Mouse (Mus musculus) stomach, embryonic 14.5 days (tissue): Measurements from ENCODE around the gene Lars2. TPM values are rescaled to one million over a fixed set of nuclear protein-coding genes. Genes with fewer than 3 reads are reported as not detected.

Experiments used
- ATAC-seq: fragments of 200-750 bp; cut with Nextera tagmentation; 2 replicates; pipeline ENCODE4 v1.8.0; 2017; ENCODE audit warnings: low read depth, moderate TSS enrichment; ENCODE audit not compliant: insufficient number of reproducible peaks, insufficient read depth, low FRiP score
- H3K27ac ChIP-seq: fragments of 300-500 bp; sonication (generic); 2 replicates; pipeline ENCODE4 v1.5.1; 2014; ENCODE audit warnings: mild to moderate bottlenecking, low read length, moderate library complexity, mixed read lengths
- H3K27me3 ChIP-seq: fragments of 300-500 bp; sonication (generic); 2 replicates; pipeline ENCODE4 v1.6.1; 2014; ENCODE audit warnings: low read length, control low read depth, mixed read lengths; ENCODE audit not compliant: control insufficient read depth, insufficient read depth
- H3K36me3 ChIP-seq: fragments of 300-500 bp; sonication (generic); 2 replicates; pipeline ENCODE4 v1.6.1; 2014; ENCODE audit warnings: mild to moderate bottlenecking, control low read depth, low read length, moderate library complexity, mixed read lengths; ENCODE audit not compliant: control insufficient read depth, insufficient read depth
- H3K4me1 ChIP-seq: fragments of 300-500 bp; sonication (generic); 2 replicates; pipeline ENCODE4 v1.6.1; 2014; ENCODE audit warnings: low read length, control low read depth, mixed read lengths; ENCODE audit not compliant: control insufficient read depth, insufficient read depth
- H3K4me2 ChIP-seq: fragments of 300-500 bp; sonication (generic); replicated peaks from 2 replicates; pipeline ENCODE4 v1.6.1; 2014; ENCODE audit warnings: low read depth, low read length, control low read depth
- H3K4me3 ChIP-seq: fragments of 300-500 bp; sonication (generic); 2 replicates; pipeline ENCODE4 v1.5.1; 2014; ENCODE audit warnings: low read depth, low read length, control low read depth
- H3K9ac ChIP-seq: fragments of 300-500 bp; sonication (generic); replicated peaks from 2 replicates; pipeline ENCODE4 v1.6.1; 2014; ENCODE audit warnings: low read depth, mild to moderate bottlenecking, control low read depth, low read length, moderate library complexity, mixed read lengths
- H3K9me3 ChIP-seq: fragments of 300-500 bp; sonication (generic); 2 replicates; pipeline ENCODE4 v1.6.1; 2016; ENCODE audit warnings: low read depth, low read length, control low read depth; ENCODE audit not compliant: control insufficient read depth
- WGBS: fragments of 180-500 bp; shearing (Covaris S2); extraction: QIAGEN DNeasy Blood & Tissue Kit; methylation state at CpG from one replicate; pipeline ENCODE4 v1.1.7; 2014; 5-methylcytosine and 5-hydroxymethylcytosine counted together
- polyA plus RNA-seq: library from polyadenylated mRNA; unstranded; fragments of >200 nt; fragmentation: Nextera tagmentation; extraction: Ambion mirVana; gene quantifications from 2 replicates; pipeline ENCODE4 v1.2.1, GENCODE M21; 2014

Lars2 gene
- polyA plus RNA-seq, 1 experiment from 2014 or later: 1,882 TPM

GRCm38 (mm10) chr9:123475569-123475968, 108.8 kb downstream of the Lars2 start:
- Histone ChIP-seq H3K4me1 (peaks cover 13% of the 10 kb centered on the region), H3K4me2 (no peak overlapping the region), H3K9me3 (no peaks in the 10 kb centered on the region), H3K9ac (no peak overlapping the region), H3K27ac (no peak overlapping the region), H3K36me3 (no peaks in the 10 kb centered on the region), H3K27me3 (no peaks in the 10 kb centered on the region), H3K4me3 (no peak overlapping the region)
- no peak for ATAC-seq
- 87% methylated on average over 1 of the region's 1 CpGs for WGBS

- Histone ChIP-seq H3K36me3 (peaks cover 12% of the 10 kb centered on the region; the same call in 1 of the 2 replicates), H3K27me3 (no peaks in the 10 kb centered on the region), H3K27ac (0 out of 2 replicates have a peak overlapping the region, but pooled peaks have one; percentile 33), H3K4me1 (peaks cover 36% of the 10 kb centered on the region), H3K4me3 (peak overlapping the region; percentile 68), H3K9ac (no peak overlapping the region), H3K9me3 (no peaks in the 10 kb centered on the region), H3K4me2 (peak overlapping the region; percentile 67)
- WGBS: under 1% methylated on average over 28 of the region's 29 CpGs
- peak; percentile 59 for ATAC-seq
Observed at GRCm38 (mm10) chr9:123478031-123478585, 111.4 kb downstream of the Lars2 start.

DNA sequence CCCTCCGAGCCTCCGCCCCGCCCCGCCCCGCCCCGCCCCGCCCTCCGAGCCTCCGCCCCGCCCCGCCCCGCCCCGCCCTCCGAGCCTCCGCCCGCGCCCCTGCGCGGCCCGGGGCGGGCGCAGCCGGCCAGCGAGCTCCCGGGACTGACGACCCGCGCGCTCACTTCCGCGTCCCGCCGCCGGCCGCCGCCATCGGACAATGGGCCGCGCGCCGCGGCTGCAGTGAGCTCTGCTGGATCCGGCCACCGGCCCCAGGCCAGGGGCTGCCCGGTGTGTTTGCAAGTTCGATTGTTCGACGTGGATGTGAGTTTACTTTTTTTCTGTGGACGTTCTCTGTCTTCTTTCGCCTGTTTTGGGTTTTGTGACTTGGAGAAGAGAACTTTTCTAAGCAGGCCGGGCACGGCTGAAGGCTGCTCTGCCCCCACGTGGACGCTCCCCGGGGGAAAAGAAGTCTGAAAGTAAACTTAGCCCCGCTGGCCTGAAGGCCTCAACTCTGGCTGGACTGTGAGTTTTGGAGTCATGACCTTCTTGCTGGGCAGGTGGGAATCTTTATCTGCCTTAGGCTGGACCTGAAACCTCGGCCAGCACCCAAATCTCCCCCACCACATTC, 112.0 kb downstream of the Lars2 start, which contains the start of gene Limd1:
Limd1 (plus strand) TSS at position 121 of the 610 bp plus-strand sequence.
- Histone ChIP-seq H3K4me3 (peak within 1 kb of the TSS; percentile 68), H3K4me2 (peak within 1 kb of the TSS; percentile 98), H3K36me3 (peaks cover 12% of the 10 kb centered on the region), H3K27me3 (no peaks in the 10 kb centered on the region), H3K4me1 (peaks cover 40% of the 10 kb centered on the region), H3K9me3 (no peaks in the 10 kb centered on the region), H3K27ac (peak within 1 kb of the TSS; percentile 80), H3K9ac (peak within 1 kb of the TSS; percentile 65)
- peak; percentile 87 for ATAC-seq
- WGBS: under 1% methylated on average over 43 of the region's 57 CpGs

DNA sequence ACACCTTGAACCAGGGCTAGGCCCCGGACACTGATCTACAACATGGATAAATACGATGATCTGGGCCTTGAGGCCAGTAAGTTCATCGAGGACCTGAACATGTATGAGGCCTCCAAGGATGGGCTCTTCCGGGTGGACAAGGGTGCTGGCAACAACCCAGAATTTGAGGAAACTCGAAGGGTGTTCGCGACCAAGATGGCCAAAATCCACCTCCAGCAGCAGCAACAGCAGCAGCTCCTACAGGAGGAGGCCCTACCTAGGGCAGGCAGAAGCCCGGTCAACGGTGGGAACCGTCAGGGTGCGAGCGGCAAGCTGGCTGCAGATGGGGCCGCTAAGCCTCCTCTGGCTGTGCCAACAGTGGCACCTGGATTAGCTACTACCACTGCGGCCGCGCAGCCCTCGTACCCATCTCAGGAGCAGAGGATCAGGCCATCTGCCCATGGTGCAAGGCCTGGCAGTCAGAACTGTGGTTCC, 112.5 kb downstream of the Lars2 start:
- H3K9me3 ChIP-seq: no peaks in the 10 kb centered on the region
- peaks cover 14% of the 10 kb centered on the region for H3K36me3 ChIP-seq
- peak overlapping the region; percentile 68 for H3K4me3 ChIP-seq
- peak; percentile 14; the same call in 1 of the 2 replicates for ATAC-seq
- H3K9ac ChIP-seq: peak overlapping the region; percentile 65
- H3K27ac ChIP-seq: peak overlapping the region; percentile 80; the same call in 1 of the 2 replicates
- peak overlapping the region; percentile 98 for H3K4me2 ChIP-seq
- H3K27me3 ChIP-seq: no peaks in the 10 kb centered on the region
- H3K4me1 ChIP-seq: peaks cover 44% of the 10 kb centered on the region
- WGBS: 11% methylated on average over 17 of the region's 17 CpGs

- no peak for ATAC-seq
- Histone ChIP-seq H3K4me1 (peaks cover 44% of the 10 kb centered on the region), H3K9me3 (no peaks in the 10 kb centered on the region), H3K4me3 (peak overlapping the region; percentile 68), H3K4me2 (peak overlapping the region; percentile 98), H3K27ac (no peak overlapping the region), H3K36me3 (peaks cover 16% of the 10 kb centered on the region), H3K27me3 (no peaks in the 10 kb centered on the region), H3K9ac (peak overlapping the region; percentile 65)
- 87% methylated on average over 8 of the region's 8 CpGs for WGBS
Observed at GRCm38 (mm10) chr9:123479876-123480252, 113.1 kb downstream of the Lars2 start.

GRCm38 (mm10) chr9:123480253-123480921, 113.7 kb downstream of the Lars2 start:
- Histone ChIP-seq H3K4me1 (peaks cover 44% of the 10 kb centered on the region), H3K27me3 (no peaks in the 10 kb centered on the region), H3K27ac (no peak overlapping the region), H3K4me2 (peak overlapping the region; percentile 98), H3K9ac (0 out of 2 replicates have a peak overlapping the region, but pooled peaks have one; percentile 28), H3K9me3 (no peaks in the 10 kb centered on the region), H3K36me3 (peaks cover 16% of the 10 kb centered on the region), H3K4me3 (peak overlapping the region; percentile 68)
- no peak for ATAC-seq
- WGBS: 59% methylated on average over 18 of the region's 18 CpGs

GRCm38 (mm10) chr9:123481136-123481535, 114.4 kb downstream of the Lars2 start:
- Histone ChIP-seq H3K27ac (no peak overlapping the region), H3K9ac (no peak overlapping the region), H3K4me3 (peak overlapping the region; percentile 68), H3K4me2 (peak overlapping the region; percentile 98), H3K27me3 (no peaks in the 10 kb centered on the region), H3K36me3 (peaks cover 16% of the 10 kb centered on the region), H3K4me1 (peaks cover 44% of the 10 kb centered on the region), H3K9me3 (no peaks in the 10 kb centered on the region)
- 45% methylated on average over 7 of the region's 7 CpGs for WGBS
- ATAC-seq: peak; percentile 21; the same call in 1 of the 2 replicates

DNA sequence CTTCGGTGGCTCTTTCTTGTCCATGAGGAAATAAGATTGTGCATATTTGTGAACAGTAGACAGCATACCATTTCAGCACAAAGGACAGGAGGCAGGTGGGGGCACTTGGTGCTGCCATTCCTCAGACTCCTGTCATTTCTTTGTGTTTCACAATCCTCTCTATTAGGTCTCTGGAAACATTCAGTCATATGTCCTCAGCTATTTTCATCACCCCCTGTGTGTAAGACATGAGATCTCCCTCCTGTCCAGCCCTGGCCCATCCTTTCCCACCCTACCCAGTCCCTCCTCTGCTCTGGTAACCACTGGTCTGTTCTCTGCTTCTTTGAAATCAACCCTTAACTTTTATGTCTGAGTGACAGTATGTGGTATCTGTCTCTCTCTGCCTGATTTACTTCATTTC, 116.9 kb downstream of the Lars2 start:
- peaks cover 52% of the 10 kb centered on the region for H3K4me1 ChIP-seq
- H3K36me3 ChIP-seq: peaks cover 16% of the 10 kb centered on the region

More for the DNA sequence above, 116.9 kb downstream of the Lars2 start:
- no peak overlapping the region for H3K4me2 ChIP-seq
- no peak for ATAC-seq
- no peak overlapping the region for H3K9ac ChIP-seq
- H3K27ac ChIP-seq: no peak overlapping the region
- H3K9me3 ChIP-seq: no peaks in the 10 kb centered on the region
- 88% methylated on average over 1 of the region's 1 CpGs for WGBS
- no peak overlapping the region for H3K4me3 ChIP-seq
- no peaks in the 10 kb centered on the region for H3K27me3 ChIP-seq
